In genomic region chr15:93591831-93592321, GRCm38 (mm10) we compare ENCODE assay signal across 7 mouse cellular contexts. TPM values are rescaled to one million over a fixed set of nuclear protein-coding genes. Genes with fewer than 3 reads are reported as not detected.
DNase-seq lines count a peak whose midpoint lies in the region; ATAC-seq lines count a peak whose summit lies in the region.

No protein-coding gene starts in this region.

- H3K27me3 ChIP-seq in embryonic facial prominence, embryonic 15.5 days = no peaks in the 10 kb centered on the region
- no peaks in the 10 kb centered on the region; the same call in 1 of the 2 replicates for H3K27me3 ChIP-seq in hindbrain, embryonic 10.5 days (ENCODE audit: insufficient read depth, poor library complexity, severe bottlenecking)
- H3K27me3 ChIP-seq in limb, embryonic 15.5 days = no peaks in the 10 kb centered on the region
- H3K27me3 ChIP-seq in midbrain, embryonic 15.5 days (replicated peaks) = no peaks in the 10 kb centered on the region; the same call in 1 of the 2 replicates

- peak overlapping the region; percentile 34 for H3K4me3 ChIP-seq in embryonic facial prominence, embryonic 15.5 days (replicated peaks)
- H3K4me3 ChIP-seq in hindbrain, embryonic 10.5 days = peak overlapping the region; percentile 45
- peak overlapping the region; percentile 32 for H3K4me3 ChIP-seq in limb, embryonic 15.5 days
- H3K4me3 ChIP-seq in midbrain, embryonic 15.5 days = peak overlapping the region; percentile 33

- H3K4me1 ChIP-seq in embryonic facial prominence, embryonic 15.5 days = peaks cover 68% of the 10 kb centered on the region
- peaks cover 55% of the 10 kb centered on the region for H3K4me1 ChIP-seq in hindbrain, embryonic 10.5 days (replicated peaks)
- H3K4me1 ChIP-seq in limb, embryonic 15.5 days = peaks cover 61% of the 10 kb centered on the region
- H3K4me1 ChIP-seq in midbrain, embryonic 15.5 days = peaks cover 31% of the 10 kb centered on the region

- H3K27ac ChIP-seq in embryonic facial prominence, embryonic 15.5 days (replicated peaks) = peak overlapping the region; percentile 83
- H3K27ac ChIP-seq in hindbrain, embryonic 10.5 days = peak overlapping the region; percentile 59
- H3K27ac ChIP-seq in limb, embryonic 15.5 days = peak overlapping the region; percentile 82
- H3K27ac ChIP-seq in midbrain, embryonic 15.5 days = no peak overlapping the region

- 3% methylated on average over 12 of the region's 12 CpGs for WGBS in embryonic facial prominence, embryonic 15.5 days
- 4% methylated on average over 12 of the region's 12 CpGs for WGBS in hindbrain, embryonic 10.5 days
- WGBS in limb, embryonic 15.5 days = 3% methylated on average over 12 of the region's 12 CpGs
- 3% methylated on average over 12 of the region's 12 CpGs for WGBS in midbrain, embryonic 15.5 days

- H3K36me3 ChIP-seq in embryonic facial prominence, embryonic 15.5 days = no peaks in the 10 kb centered on the region
- H3K36me3 ChIP-seq in hindbrain, embryonic 10.5 days = no peaks in the 10 kb centered on the region
- no peaks in the 10 kb centered on the region for H3K36me3 ChIP-seq in limb, embryonic 15.5 days
- H3K36me3 ChIP-seq in midbrain, embryonic 15.5 days (replicated peaks) = no peaks in the 10 kb centered on the region

- H3K9me3 ChIP-seq in embryonic facial prominence, embryonic 15.5 days (replicated peaks) = no peaks in the 10 kb centered on the region
- no peaks in the 10 kb centered on the region for H3K9me3 ChIP-seq in hindbrain, embryonic 10.5 days
- H3K9me3 ChIP-seq in limb, embryonic 15.5 days = no peaks in the 10 kb centered on the region
- H3K9me3 ChIP-seq in midbrain, embryonic 15.5 days = no peaks in the 10 kb centered on the region

- peak overlapping the region; percentile 3; the same call in 1 of the 2 replicates for H3K9ac ChIP-seq in embryonic facial prominence, embryonic 15.5 days
- peak overlapping the region; percentile 17; the same call in 1 of the 2 replicates for H3K9ac ChIP-seq in limb, embryonic 15.5 days
- peak overlapping the region; percentile 38 for H3K9ac ChIP-seq in midbrain, embryonic 15.5 days

- peak overlapping the region; percentile 88 for H3K4me2 ChIP-seq in embryonic facial prominence, embryonic 15.5 days (replicated peaks)
- H3K4me2 ChIP-seq in limb, embryonic 15.5 days = peak overlapping the region; percentile 86
- H3K4me2 ChIP-seq in midbrain, embryonic 15.5 days = peak overlapping the region; percentile 56

- peak; percentile 55; the same call in 1 of the 2 replicates for ATAC-seq in embryonic facial prominence, embryonic 15.5 days (ENCODE audit: insufficient number of reproducible peaks, low FRiP score, low TSS enrichment, low read depth)
- peak; percentile 32; the same call in 1 of the 2 replicates for ATAC-seq in limb, embryonic 15.5 days (ENCODE audit: insufficient number of reproducible peaks, low FRiP score, low TSS enrichment, low read depth)
- ATAC-seq in midbrain, embryonic 15.5 days (replicated peaks) = 0 out of 2 replicates have a peak, but pooled peaks have one; percentile 5

- DNase-seq in 3T3-L1 (ENCODE audit: low read depth, low spot score) (peak; percentile 86), NIH3T3 (ENCODE audit: low read depth) (peak; percentile 91)
- DNase-seq in hindbrain, embryonic 10.5 days (ENCODE audit: low spot score) = peak; percentile 70
- DNase-seq in thymus, postnatal 4 days = no peak

RNA-seq across cellular contexts. Expression of gene Prickle1, which starts 3.8 kb away (rescaled TPM):
- 40.2 TPM in 2 replicates for polyA plus RNA-seq in embryonic facial prominence, embryonic 15.5 days (2015; fragmentation: Nextera tagmentation; extraction: Ambion mirVana)
- polyA plus RNA-seq in hindbrain, embryonic 10.5 days (2016; fragmentation: Nextera tagmentation; extraction: Ambion mirVana) = 13.6 and 17.4 TPM in 2 replicates
- 39.9 and 42.0 TPM in 2 replicates for polyA plus RNA-seq in limb, embryonic 15.5 days (2015; fragmentation: Nextera tagmentation; extraction: Ambion mirVana)
- polyA plus RNA-seq in midbrain, embryonic 15.5 days (2015; fragmentation: Nextera tagmentation; extraction: Ambion mirVana) = 12.9 and 13.4 TPM in 2 replicates

Comparison
In these comparisons a context has a peak if more than half of its experiments do, and no peak if none do; other contexts are left out.
1. ATAC-seq: peak in every context shown above with its lines; median percentile 55 in embryonic facial prominence, embryonic 15.5 days; 32 in limb, embryonic 15.5 days; 5 in midbrain, embryonic 15.5 days.